Mouse (Mus musculus) ES-E14 (cell line): ENCODE measurements around the gene Sgk2. TPM values are rescaled to one million over a fixed set of nuclear protein-coding genes. Genes with fewer than 3 reads are reported as not detected.

Source experiments
- DNase-seq: peaks from one replicate; pipeline ENCODE4 v3.0.0-alpha.2; 2013; ENCODE audit warnings: low read depth, low spot score
- H3K27ac ChIP-seq: 2 replicates; pipeline ENCODE4 v1.5.1; 2012; ENCODE audit warnings: low read depth, mild to moderate bottlenecking, low read length, moderate library complexity, mixed read lengths; ENCODE audit not compliant: poor library complexity, insufficient read depth, severe bottlenecking
- H3K36me3 ChIP-seq: 2 replicates; pipeline ENCODE4 v1.6.1; 2012; ENCODE audit warnings: mild to moderate bottlenecking, low read length, moderate library complexity, mixed read lengths; ENCODE audit not compliant: control insufficient read depth, poor library complexity, insufficient read depth, severe bottlenecking
- H3K4me1 ChIP-seq, 2 experiments: fragments of 150-350 bp in 1 of 2; sonication (generic) in 1 of 2; 2 replicates each; pipeline ENCODE4 v1.6.1; 2012; ENCODE audit warnings: low read length in 2 of 2, mild to moderate bottlenecking in 1 of 2, mixed read lengths in 1 of 2; ENCODE audit not compliant: control insufficient read depth in 2 of 2, insufficient read depth in 2 of 2, poor library complexity in 1 of 2
- H3K4me3 ChIP-seq, 2 experiments: fragments of 150-350 bp in 1 of 2; sonication (generic) in 1 of 2; 2 replicates each; pipeline ENCODE4 v1.5.1; 2012; ENCODE audit warnings: low read length in 2 of 2, low read depth in 1 of 2, mild to moderate bottlenecking in 1 of 2, mixed read lengths in 1 of 2; ENCODE audit not compliant: insufficient read depth in 1 of 2, poor library complexity in 1 of 2, severe bottlenecking in 1 of 2
- H3K9ac ChIP-seq: 2 replicates; pipeline ENCODE4 v1.6.1; 2012; ENCODE audit warnings: low read depth, mild to moderate bottlenecking, low read length, mixed read lengths; ENCODE audit not compliant: poor library complexity, insufficient read depth, severe bottlenecking
- H3K9me3 ChIP-seq: fragments of 150-350 bp; sonication (generic); 2 replicates; pipeline ENCODE4 v1.6.1; 2012; ENCODE audit warnings: low read depth, mild to moderate bottlenecking, low read length; ENCODE audit not compliant: control insufficient read depth, insufficient read depth
- CHD2 ChIP-seq: IDR thresholded peaks from 2 replicates; pipeline ENCODE4 v1.6.1; 2014; ENCODE audit warnings: mild to moderate bottlenecking, low read depth, low read length, inconsistent platforms
- HCFC1 ChIP-seq: IDR thresholded peaks from 2 replicates; pipeline ENCODE4 v1.6.1; 2012; ENCODE audit warnings: low read length, inconsistent platforms, borderline replicate concordance; ENCODE audit not compliant: insufficient read depth
- MAFK ChIP-seq: IDR thresholded peaks from 2 replicates; pipeline ENCODE4 v1.6.1; 2014; ENCODE audit warnings: mild to moderate bottlenecking, low read depth, low read length, inconsistent platforms; ENCODE audit not compliant: insufficient read depth
- ZC3H11A ChIP-seq: IDR thresholded peaks from 2 replicates; pipeline ENCODE4 v1.6.1; 2012; ENCODE audit warnings: low read depth, mild to moderate bottlenecking, inconsistent platforms, low read length, borderline replicate concordance
- ZNF384 ChIP-seq: IDR thresholded peaks from 2 replicates; pipeline ENCODE4 v1.6.1; 2012; ENCODE audit warnings: low read depth, low read length, inconsistent platforms
- in situ Hi-C, 2 experiments: fragments of 600-800 bp; cut with MboI; formaldehyde crosslinking; loops; one replicate each; pipeline ENCODE4 v1.15.1; 2025; ENCODE audit warnings: low sequenced_read_pairs in 2 of 2, inconsistent platforms in 1 of 2; ENCODE audit not compliant: unreplicated experiment in 2 of 2
- total RNA-seq: library from RNA; depleted of rRNA; stranded (reverse); fragments of 300-350 nt; gene quantifications from 2 replicates; pipeline ENCODE4 v1.2.3, GENCODE M21; 2012

Gene Sgk2
- total RNA-seq, 1 experiment: 1.8 TPM

DNA sequence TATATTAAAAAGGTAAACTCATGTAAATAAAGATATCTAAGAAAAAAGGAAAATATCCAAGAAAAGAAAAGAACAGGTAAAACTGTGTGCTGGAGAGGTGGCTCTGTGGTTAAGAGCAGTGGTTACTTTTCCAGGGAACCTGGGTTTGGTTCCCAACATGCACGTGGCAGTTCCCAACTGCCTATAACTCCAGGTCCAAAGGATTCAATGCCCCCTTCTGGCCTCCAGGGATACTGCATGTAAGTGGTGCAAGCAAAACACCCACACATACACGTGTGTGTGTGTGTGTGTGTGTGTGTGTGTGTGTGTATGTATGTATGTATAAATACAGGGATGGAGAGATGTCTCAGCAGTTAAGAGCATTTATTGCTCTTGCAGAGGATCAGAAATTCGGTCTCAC lies 12.6 kb downstream of the Sgk2 start:
- Histone ChIP-seq H3K4me3 (no peak overlapping the region), H3K9ac (no peak overlapping the region), H3K9me3 (no peaks in the 10 kb centered on the region), H3K27ac (no peak overlapping the region), H3K4me1 (peaks cover 0 to 4% of the 10 kb centered on the region in 2 experiments; a peak in 1 of 4 replicates), H3K36me3 (no peaks in the 10 kb centered on the region)
- peak; percentile 69 for DNase-seq
- in situ Hi-C loops: no loop called here
- TF ChIP-seq ZNF384 (no peak), CHD2 (no peak), MAFK (no peak), HCFC1 (no peak), ZC3H11A (no peak)

DNA sequence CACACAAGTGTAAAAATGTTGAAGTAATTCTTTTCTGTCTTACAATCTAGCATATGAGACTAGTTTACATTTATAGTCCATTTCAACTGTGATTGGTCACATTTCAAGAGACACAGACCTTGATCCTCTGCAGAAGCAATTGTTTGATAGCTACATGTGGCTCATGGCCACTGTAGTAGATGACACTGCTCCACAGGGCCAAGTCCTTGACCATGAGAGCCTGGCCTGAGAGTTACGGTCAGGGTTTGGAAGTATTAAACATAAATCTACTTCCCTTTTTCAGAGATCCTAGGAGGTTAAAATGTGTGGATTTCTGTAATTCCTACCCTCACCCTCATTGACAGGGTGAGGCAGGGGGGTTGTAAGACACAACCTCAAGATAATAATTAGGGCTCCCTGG lies 13.9 kb downstream of the Sgk2 start:
- DNase-seq: no peak
- Histone ChIP-seq H3K9ac (no peak overlapping the region), H3K36me3 (no peaks in the 10 kb centered on the region), H3K27ac (no peak overlapping the region), H3K4me3 (no peak overlapping the region), H3K9me3 (no peaks in the 10 kb centered on the region), H3K4me1 (peaks cover 0 to 4% of the 10 kb centered on the region in 2 experiments; a peak in 1 of 4 replicates)
- in situ Hi-C loops: no loop called here
- TF ChIP-seq MAFK: no peak
- TF ChIP-seq CHD2: no peak
- no peak for TF ChIP-seq ZC3H11A
- no peak for TF ChIP-seq ZNF384
- no peak for TF ChIP-seq HCFC1

DNA sequence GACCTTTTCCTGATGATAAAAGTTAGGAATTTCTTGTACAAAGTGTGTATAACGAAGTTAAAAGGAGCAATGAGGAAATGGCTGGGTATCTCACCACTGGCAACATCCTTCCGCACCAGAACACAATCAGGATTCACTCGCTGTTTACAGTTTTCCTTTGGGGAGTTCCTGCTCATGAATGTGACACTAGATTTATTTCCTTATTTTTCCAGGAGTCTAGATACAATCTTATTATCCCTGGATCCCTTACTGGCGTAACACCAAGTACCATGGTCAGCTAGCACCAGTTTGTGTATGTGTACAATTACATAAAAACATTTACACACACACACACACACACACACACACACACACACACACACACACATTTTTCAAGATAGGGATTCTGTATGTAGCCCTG lies 20.2 kb downstream of the Sgk2 start:
- in situ Hi-C loops: no loop called here
- H3K27ac ChIP-seq: no peak overlapping the region
- H3K9ac ChIP-seq: no peak overlapping the region
- H3K9me3 ChIP-seq: no peaks in the 10 kb centered on the region
- TF ChIP-seq ZNF384 (no peak), HCFC1 (no peak), ZC3H11A (no peak), MAFK (no peak), CHD2 (no peak)
- no peak overlapping the region for H3K4me3 ChIP-seq
- no peak for DNase-seq
- H3K36me3 ChIP-seq: no peaks in the 10 kb centered on the region
- no peaks in the 10 kb centered on the region for H3K4me1 ChIP-seq

DNA sequence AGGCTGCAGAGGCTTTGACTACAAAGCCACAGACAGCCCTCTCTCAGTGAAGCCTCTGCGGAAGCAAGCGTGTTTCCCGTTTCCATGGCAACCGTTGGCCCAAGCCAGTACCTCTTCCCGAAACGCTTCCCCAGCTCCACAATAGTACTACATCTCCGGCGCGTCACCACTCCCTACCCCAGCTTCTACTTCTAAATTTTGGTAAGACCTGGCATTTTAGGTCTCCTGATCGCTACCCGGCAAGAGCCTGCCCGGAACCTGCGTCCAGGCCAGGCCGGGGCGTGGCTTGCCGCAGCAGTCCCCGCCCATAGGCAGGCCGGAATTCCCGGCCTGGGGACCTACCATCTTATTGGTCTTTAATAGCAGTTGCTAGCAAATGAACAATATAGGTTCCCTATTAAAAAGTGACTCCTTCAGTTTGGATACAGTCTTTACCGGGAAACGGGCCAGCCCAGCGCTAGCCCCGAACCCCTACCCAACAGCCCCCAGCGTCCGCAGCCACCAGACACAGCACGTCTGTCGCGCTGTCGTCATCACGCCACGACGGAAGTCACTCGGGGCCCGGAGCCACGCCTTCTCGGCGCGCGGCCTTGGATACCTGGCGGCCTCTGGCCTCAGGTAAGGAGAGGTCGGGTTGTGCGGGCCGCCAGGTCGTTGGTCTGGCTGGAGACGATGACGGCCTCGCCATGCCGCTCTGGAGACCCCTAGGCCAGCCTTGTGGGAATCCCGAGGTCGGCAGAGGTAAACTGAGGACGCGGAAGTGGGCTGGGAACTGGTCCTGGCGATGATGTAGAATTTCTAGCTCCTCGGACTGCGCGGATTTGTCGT lies 30.0 kb downstream of the Sgk2 start, which contains the start of gene Ift52:
Ift52 (plus strand) TSS at position 439 of the 828 bp plus-strand sequence.
- in situ Hi-C loops: no loop called here
- H3K27ac ChIP-seq: 0 out of 2 replicates have a peak within 1 kb of the TSS, but pooled peaks have one; percentile 46

More for the DNA sequence above, 30.0 kb downstream of the Sgk2 start, which contains the start of gene Ift52:
- H3K4me3 ChIP-seq: peak within 1 kb of the TSS; percentile 88 to 93
- H3K36me3 ChIP-seq: no peaks in the 10 kb centered on the region
- peak within 1 kb of the TSS; percentile 96 for H3K9ac ChIP-seq
- DNase-seq: peak; percentile 80
- H3K4me1 ChIP-seq: no peaks in the 10 kb centered on the region
- H3K9me3 ChIP-seq: no peaks in the 10 kb centered on the region
- TF ChIP-seq ZC3H11A: no peak
- peak; percentile 71; the same call in 1 of the 2 replicates for TF ChIP-seq HCFC1
- TF ChIP-seq CHD2: no peak
